Mouse (Mus musculus) right cerebral cortex, postnatal 36 days (tissue): ENCODE measurements around the gene Sin3b.
"Not testable (repeated sequence)": the region's sequence is repeated elsewhere in the genome, so short reads cannot be mapped to it uniquely, and the experiment has no call there.

Experiments
- DNase-seq, 2 experiments: peaks; one replicate each; pipeline ENCODE4 v3.0.0; 2022; ENCODE audit warnings: low spot score in 2 of 2, mixed read lengths in 1 of 2

Gene Sin3b

DNA sequence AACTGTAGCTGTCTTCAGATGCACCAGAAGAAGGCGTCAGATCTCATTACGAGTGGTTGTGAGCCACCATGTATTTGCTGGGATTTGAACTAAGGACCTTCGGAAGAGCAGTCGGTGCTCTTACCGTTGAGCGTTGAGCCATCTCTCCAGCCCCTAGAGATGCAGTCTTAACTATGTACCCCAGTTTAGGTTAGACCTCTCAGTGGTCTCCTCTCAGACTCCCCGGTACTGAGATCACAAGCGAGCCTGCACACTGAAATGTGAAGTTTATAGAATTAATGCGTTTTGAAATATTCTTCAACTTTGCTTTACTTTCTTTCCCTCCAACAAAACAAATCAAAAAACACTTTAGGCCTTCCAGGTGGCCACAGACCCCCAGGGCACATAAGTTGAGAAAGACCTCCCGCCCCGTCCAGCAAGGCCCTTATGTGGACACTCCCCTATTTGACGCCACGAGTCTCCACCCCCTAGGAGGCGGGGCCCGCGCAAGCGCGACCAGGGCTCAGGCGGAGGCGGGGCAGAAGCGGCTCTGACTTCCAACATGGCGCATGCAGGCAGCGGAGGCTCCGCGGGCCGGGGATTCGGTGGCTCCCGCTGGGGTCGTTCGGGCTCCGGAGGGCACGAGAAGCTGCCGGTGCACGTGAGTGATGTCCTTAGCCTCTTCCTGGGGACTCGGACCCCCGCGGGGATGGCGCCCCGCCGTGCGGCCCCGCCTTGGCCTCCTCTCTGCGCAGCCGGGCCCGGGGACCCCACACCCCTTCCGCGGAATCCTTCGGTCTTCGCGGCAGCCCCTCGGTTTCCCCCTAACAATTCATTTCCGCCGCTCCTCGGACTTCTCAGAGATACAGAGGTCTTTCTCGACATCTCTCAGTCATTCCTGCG lies at the start of gene Sin3b:
Gene Sin3b, plus strand, starts transcription at position 517 of the 882 bp plus-strand sequence.
- DNase-seq = peak; percentile 84 to 89

DNA sequence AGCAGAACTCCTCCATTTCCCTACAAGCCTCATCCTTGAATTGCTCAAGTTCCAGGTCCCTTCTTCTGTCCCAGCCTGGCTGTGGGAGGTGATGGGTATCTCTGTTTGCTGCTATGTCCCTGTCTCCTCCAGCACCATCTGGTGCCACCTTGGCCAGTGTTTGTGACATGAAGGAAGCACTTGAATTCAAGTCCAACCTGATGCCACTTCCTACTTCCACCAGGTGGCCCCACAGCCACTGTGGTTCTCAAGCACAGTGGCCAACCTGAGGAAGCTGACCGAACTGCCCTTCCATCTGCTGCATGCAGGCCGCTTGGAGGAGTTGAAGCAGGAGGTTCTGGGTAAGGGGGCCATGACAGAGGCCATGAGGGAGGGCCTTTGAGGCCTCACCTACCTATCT lies 48.9 kb upstream of the Sin3b start:
- no peak for DNase-seq

DNA sequence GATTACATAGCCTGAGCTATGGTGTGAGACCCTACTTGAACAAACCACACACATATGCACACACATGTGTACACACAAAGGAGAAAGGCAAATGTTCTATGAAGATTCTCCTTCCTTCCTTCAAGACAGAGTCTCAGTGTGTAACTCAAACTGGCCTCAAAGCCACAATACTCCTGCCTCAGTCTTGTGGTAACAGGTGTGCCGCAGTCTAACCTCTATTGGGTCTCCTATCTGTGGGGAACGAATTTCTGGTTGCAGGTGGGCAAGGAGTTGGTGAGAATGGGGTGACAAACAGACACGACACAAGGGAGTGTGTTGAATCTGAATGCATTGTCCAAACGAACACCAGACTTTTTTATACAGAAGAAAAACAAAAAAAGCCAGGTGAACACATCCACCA lies 46.6 kb upstream of the Sin3b start:
- no peak for DNase-seq

- not testable (repeated sequence) for DNase-seq
These were observed 46.2 kb upstream of the Sin3b start for GRCm38 (mm10) chr8:72676844-72677243.

DNA sequence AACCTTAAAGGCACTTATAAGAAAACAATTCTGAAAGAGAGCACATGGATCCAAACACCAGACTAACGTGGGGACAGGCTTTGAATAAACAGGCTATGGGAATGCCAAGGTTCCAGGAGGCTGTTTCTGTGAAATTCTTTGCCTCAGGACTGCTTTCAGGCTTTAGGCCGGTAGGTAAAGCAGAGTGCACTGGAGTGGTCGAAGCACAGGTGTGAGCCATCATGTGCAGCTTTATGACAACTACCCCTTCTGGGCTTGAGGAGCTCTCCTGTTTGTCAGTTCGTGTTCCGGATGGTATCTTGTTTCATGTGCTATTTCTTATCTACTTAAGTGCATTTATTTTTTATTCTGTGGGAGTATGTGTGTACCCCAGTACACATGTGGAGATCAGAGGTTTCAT lies 45.8 kb upstream of the Sin3b start:
- no peak for DNase-seq

DNA sequence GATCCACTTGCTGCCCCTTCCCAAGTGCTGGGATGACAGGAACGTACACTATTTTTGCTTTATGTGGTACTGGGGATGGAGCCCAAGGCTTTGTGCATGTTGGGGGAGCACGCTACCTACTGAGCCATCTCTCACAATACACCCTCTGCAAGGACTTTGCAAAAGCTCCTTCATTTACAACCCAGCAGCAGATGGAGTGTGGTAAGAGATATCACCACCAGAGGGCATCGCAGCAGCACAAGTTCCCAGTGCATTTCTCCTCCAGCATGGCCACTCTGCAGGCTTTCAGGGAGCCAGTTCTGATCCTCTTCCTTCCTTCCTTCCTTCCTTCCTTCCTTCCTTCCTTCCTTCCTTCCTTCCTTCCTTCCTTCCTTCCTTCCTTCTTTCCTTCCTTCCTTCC lies 43.0 kb upstream of the Sin3b start:
- DNase-seq = peak; percentile 55 to 62

DNA sequence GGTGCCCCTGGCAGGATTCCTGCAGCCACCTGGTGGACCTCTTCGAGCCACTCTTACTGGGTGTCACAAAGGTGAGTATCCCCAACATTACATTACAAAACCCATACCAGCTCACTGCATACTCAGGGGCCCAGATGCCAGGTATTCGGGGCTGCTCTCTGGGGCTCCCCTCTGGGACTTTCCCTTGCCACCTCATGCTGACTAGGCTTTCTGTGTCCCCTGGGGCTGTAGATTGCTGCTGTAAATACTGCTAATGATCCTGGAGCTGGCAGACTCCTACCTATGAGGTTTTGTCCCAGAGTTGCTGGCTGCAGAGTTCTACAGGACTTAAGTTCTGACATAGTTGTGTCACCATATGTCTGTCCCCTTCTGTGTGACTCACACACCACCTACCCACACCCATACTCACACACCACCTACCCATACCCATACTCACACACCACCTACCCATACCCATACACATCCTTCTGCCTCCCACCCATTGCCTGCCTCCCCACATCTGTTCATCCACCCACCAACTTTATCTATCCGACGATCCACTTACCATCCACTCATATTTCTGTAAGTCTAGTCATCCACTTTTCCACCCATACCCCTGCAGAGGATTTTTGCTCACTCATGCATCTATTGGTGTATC lies 40.9 kb upstream of the Sin3b start:
- DNase-seq = peak; percentile 19 to 22

GRCm38 (mm10) chr8:72683010-72683521 lies 40.0 kb upstream of the Sin3b start:
- no peak for DNase-seq

GRCm38 (mm10) chr8:72683572-72684099 lies 39.4 kb upstream of the Sin3b start:
- DNase-seq = not testable (repeated sequence)

DNA sequence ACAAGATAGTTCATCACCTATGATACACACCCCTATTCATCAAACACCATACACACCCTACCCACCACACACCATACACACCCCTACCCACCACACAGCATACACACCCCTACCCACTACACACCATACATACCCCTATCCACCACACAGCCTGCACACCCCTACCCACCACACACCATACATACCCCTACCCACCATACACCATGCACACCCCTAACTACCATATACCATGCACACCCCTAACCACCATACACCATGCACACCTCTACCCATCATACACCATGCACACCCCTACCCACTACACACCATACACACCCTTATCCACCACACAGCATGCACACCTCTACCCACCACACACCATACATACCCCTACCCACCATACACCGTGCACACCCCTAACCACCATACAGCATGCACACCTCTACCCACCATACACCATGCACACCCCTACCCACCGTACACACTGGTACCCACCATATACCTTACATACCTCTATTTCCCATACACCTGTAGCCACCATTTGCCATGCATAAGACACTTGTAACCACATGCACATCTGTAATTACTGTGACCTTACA lies 24.6 kb upstream of the Sin3b start:
- DNase-seq = no peak

- no peak for DNase-seq
These were observed 10.5 kb upstream of the Sin3b start for GRCm38 (mm10) chr8:72712569-72712968.

DNA sequence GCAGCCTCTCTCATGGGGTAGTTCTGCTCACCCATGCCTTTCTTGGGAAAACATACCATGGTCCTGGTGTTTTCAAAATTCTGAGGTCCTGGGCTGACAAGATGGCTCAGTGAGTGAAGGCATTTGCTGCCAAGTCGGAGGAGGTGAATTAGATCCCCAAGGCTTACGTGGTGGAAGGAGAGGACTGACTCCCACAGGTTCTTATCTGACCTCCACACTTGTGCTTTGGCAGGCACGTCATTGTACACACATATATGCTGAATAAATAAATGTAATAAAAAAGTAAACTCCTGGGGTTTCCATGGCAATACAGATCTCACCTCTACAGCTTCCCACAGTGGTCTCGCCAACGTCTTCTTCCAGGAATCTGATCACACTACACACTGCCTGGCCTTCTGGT lies 6.5 kb upstream of the Sin3b start:
- no peak for DNase-seq

DNA sequence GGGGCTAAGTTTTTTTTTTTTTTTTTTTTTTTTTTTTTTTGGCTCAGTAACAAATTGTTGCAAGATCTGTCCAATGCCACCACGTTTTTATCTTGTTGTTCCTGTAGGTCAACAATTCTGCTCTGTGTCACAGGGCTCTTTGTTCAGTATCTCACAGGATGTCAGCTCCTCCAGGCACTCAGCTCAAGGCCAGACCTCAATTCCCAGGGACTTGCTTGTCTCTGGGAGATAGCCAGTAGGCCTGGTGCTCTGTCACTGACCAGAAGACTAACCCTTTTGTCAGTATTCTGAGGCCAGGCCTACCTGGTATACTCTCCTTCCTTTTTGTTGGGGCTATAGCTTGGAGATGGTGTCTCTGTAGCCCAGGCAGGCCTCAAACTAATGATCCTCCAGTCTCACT lies 2.5 kb upstream of the Sin3b start:
- DNase-seq = no peak

DNA sequence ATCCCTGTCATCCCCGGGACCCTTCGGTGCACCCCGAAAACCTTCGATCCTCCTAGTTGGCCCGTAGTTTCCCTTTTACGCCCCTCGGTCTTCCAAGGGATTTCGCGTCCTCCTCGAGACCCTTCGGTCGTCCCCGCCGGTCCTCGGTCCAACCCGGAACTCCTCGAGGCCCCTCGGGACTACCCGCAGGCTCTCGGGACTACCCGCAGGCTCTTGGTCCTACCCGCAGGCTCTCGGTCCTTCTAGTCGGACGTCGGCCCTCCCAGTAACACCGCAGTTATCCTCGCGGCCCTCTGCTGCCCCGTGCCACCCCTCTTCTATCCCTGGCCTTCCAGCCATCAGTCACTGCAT lies 541 bp downstream of the Sin3b start:
- no peak for DNase-seq

DNA sequence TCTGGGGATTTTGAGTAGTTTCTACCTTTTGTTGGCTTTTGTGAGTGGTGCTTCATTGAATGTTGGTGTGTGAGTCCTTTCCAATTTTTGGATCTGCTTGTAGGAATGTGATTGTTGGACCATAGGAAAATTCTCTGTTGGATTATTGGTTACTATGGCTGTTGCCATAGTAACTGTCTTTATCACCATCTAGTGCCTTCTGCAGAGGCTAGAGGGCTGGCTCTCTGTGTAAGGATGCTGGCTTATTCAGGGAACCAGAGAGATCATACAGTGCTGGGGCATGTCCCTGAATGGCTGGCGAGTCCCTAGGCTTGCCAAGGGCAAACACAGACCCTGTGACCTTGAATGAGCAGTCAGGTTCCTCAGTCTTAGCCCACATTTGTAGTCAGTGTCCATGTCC lies 5.6 kb downstream of the Sin3b start:
- DNase-seq = no peak

DNA sequence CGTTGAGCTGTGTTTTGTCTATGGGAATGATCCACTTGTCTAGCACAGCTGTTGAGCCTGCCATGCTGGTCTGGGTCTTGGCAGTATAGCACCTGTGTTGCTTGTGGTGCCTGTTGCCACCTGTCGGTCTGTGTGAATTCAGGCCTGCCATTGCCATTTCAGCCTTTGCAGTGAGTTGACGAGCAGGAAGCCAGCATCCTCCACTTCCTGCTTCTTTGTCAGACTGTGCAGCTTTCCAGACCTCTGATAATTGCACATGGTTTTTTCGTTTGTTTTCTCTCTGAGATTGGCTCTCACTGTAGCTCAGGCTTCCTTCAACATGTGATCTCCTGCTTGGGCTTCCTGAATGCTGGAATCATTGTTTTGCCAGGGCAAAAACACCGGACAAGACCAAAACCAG lies 11.9 kb downstream of the Sin3b start:
- no peak for DNase-seq

GRCm38 (mm10) chr8:72736868-72737267 lies 13.8 kb downstream of the Sin3b start:
- no peak for DNase-seq

DNA sequence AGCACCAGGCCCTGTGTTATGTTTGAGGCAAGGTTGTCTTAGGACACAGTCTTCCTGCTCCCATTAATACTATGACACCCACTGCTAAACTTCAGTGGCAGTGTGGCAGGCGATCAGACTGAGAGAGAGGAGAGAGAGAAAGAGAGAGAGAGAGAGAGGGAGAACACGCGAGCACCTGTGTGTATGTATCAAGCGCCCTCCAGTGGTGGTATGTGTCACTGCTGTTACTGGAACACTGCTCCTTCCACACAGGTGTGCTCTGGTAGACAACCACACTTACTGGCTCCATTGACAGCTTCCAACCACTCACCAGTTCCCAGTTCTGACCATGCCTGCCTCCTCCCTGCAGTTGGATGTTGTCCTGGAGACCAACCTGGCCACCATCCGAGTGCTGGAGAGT lies 23.0 kb downstream of the Sin3b start:
- peak; percentile 47 to 49 for DNase-seq

DNA sequence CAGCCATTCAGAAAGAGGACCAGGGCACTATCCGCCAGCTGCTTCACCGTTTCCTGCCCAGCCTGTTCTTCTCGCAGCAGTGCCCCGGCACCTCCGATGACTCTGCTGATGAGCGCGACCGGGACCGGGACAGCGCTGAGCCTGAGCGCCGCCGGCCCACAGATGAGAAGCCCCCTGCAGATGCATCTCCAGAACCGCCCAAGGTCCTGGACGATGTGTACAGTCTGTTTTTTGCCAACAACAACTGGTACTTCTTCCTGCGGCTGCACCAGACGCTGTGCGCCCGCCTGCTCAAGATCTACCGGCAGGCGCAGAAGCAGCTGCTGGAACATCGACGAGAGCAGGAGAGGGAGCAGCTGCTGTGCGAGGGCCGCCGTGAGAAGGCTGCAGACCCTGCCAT lies 26.8 kb downstream of the Sin3b start:
- no peak for DNase-seq

DNA sequence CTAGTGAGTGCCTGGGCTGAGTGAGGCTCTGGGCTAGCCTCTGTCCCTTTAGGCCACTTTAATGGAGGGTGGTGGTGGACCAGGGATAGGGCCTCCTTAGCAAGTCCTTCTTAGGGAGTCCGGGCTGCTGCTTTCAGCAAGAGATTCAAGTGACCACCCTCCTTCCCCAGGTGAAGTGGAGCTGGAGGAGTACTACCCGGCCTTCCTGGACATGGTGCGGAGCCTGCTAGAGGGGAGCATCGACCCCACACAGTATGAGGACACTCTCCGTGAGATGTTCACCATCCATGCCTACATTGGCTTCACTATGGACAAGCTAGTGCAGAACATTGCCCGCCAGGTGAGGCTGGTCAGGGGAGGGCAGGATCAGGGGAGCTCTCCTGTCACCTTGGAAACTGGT lies 27.2 kb downstream of the Sin3b start:
- DNase-seq = no peak

DNA sequence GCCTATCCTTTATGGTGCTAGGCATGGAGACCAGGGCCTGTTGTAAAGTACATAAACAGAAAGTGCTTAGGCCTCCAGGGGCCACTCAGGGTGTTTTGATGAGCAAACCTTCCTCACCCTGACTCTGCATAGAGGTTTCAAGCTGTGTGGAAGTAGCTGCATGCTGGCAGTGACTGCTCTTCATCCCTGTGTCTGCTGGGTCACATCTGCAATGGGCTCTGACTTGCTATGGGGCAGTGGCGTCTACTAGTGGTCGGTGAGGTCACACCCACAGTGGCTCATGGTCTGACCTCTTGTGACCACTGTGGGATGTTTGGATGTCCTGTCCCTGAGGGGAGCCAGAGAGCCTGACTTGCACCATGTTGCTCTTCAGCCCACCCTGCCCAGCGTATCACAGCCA lies 28.0 kb downstream of the Sin3b start:
- no peak for DNase-seq

- no peak for DNase-seq
These were observed 29.2 kb downstream of the Sin3b start for GRCm38 (mm10) chr8:72752289-72752688.

DNA sequence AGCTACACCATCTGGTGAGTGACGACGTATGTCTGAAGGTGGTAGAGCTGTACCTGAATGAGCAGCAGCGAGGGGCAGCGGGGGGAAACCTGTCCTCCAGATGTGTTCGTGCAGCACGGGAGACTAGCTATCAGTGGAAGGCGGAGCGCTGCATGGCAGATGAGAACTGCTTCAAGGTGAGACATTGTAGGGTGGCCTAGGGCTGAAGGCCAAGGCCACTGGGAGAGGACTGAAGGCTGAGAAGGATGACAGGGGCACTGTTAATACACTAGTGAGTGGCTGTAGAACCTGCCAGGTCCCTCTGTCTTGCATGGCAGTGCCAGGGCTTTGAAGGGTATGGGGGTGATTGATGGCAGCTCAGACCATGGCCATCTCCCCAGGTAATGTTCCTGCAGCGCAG lies 30.1 kb downstream of the Sin3b start:
- DNase-seq = no peak
